Comparison of ENCODE assay signal across 22 mouse cellular contexts in the genomic region with DNA sequence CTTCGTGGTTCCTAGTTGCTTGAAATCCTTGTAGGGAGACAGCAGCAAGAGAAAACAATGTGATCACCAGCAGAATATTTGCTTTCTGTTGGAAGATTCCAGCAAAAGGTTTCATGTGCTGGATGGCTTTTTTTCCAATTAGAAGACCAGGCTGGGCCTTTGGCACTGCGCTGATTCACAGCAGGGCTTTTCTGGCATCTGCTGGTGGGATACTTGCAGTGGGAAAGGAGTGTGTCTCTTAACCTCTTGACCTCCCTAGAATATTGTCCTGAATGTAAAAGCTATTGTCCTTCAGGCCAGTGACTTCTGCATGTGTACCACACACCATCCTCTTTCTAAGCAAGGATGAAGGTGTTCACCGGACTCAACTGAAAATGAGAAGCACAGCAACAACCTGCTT.
"Had no signal": no experiment of that assay in that cellular context is flagged by ENCODE, and none has a peak within 500 bp of the region (broad histone marks: within the 10 kb centered on the region; RNA-seq: fewer than 3 reads in every experiment).

No protein-coding gene starts in this region.

- H3K36me3 ChIP-seq: heart, embryonic 12.5 days; hindbrain, embryonic 13.5 days; hindbrain, embryonic 15.5 days; kidney, embryonic 15.5 days; limb, embryonic 13.5 days; limb, embryonic 15.5 days; liver, embryonic 12.5 days had no signal

- DNase-seq: gastrocnemius, postnatal 14 days; gastrocnemius, postnatal 36 days; heart, adult 18-20 months; heart, postnatal 10 days; heart, postnatal 36 days; kidney, adult 11 months; kidney, adult 2 months; kidney, adult 9 months; kidney, postnatal 14 days; kidney, postnatal 36 days; lung, adult 18-20 months had no signal

- H3K9me3 ChIP-seq: heart, embryonic 12.5 days; hindbrain, embryonic 13.5 days; hindbrain, embryonic 15.5 days; kidney, embryonic 15.5 days; limb, embryonic 13.5 days; limb, embryonic 15.5 days had no signal

- H3K27me3 ChIP-seq: heart, embryonic 12.5 days; hindbrain, embryonic 13.5 days; hindbrain, embryonic 15.5 days; kidney, embryonic 15.5 days; limb, embryonic 13.5 days; limb, embryonic 15.5 days; liver, embryonic 12.5 days had no signal

- H3K27ac ChIP-seq: hindbrain, embryonic 13.5 days; hindbrain, embryonic 15.5 days; hindbrain, postnatal 0 days; kidney, embryonic 15.5 days; kidney, postnatal 0 days; limb, embryonic 13.5 days; limb, embryonic 15.5 days; liver, embryonic 12.5 days; liver, embryonic 14.5 days had no signal

- H3K4me3 ChIP-seq: heart, embryonic 12.5 days; hindbrain, embryonic 13.5 days; hindbrain, embryonic 15.5 days; kidney, embryonic 15.5 days; limb, embryonic 13.5 days; limb, embryonic 15.5 days; liver, embryonic 12.5 days had no signal

- H3K9ac ChIP-seq: heart, embryonic 12.5 days; hindbrain, embryonic 13.5 days; hindbrain, embryonic 15.5 days; kidney, embryonic 15.5 days; limb, embryonic 13.5 days; limb, embryonic 15.5 days; liver, embryonic 12.5 days; liver, embryonic 14.5 days had no signal

- H3K4me1 ChIP-seq: heart, embryonic 12.5 days; hindbrain, embryonic 15.5 days; kidney, embryonic 15.5 days; limb, embryonic 15.5 days; liver, embryonic 12.5 days had no signal

- ATAC-seq: hindbrain, postnatal 0 days; intestine, embryonic 16.5 days; liver, embryonic 12.5 days had no signal

- H3K4me2 ChIP-seq: heart, embryonic 12.5 days; hindbrain, embryonic 13.5 days; hindbrain, embryonic 15.5 days; kidney, embryonic 15.5 days; limb, embryonic 13.5 days; limb, embryonic 15.5 days; liver, embryonic 12.5 days had no signal
